Mouse (Mus musculus) B cell, adult 2 months (primary cell): ENCODE measurements around the gene Rad51b.

ENCODE experiments used
- DNase-seq, 2 experiments: peaks; one replicate each; pipeline ENCODE4 v3.0.0; 2022

The Rad51b gene

DNA sequence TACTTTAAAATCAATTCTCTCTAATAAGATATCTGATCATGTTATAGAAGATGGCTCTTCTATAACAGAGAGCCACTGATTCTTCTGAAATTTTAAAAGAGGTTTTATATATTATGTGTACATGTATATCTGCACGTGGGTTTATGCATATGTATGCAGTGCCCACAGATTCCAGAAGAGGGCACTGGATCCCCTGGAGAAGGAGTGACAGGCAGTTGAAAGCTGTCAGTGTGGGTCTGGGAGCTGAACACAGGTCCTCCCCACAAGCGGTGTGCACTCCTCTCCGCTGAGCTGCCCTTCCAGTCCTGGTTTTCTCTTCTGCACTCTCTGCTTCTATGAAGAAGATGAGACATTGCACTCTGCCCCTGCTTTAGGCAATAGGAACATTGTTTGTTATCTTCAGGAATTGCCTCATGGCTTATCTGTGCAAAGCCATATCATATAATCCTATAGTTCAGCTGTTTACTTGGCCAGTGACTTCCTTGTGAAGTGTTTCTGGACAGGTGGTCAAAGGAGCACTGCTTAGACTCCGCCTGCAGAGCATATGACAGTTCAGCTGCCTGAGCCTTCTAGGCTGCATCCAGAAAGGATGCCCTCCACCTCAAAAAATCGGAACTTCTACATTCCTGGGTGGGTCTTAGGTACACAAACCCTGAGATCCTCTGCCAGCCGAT lies 485.5 kb downstream of the Rad51b start:
- no peak for DNase-seq

DNA sequence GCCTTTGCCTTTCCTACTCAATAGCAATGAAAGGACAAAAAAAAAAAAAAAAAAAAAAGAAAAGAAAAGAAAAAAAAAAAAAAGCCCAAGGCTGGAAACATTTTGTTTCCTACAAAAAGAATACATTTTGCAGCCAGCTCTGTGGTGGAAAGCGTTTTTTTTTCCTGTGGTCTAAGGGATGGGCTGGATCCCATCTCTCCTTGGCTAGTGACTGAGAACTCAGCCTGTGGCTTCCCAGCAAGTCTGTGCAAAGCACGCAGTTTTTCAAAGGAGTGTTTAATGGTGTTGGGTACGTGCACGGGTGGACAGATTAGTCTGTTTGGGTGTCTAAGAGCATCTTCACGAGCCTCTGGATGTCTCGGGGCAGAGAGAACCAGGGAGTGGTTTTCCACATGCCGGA lies 487.1 kb downstream of the Rad51b start:
- no peak for DNase-seq

DNA sequence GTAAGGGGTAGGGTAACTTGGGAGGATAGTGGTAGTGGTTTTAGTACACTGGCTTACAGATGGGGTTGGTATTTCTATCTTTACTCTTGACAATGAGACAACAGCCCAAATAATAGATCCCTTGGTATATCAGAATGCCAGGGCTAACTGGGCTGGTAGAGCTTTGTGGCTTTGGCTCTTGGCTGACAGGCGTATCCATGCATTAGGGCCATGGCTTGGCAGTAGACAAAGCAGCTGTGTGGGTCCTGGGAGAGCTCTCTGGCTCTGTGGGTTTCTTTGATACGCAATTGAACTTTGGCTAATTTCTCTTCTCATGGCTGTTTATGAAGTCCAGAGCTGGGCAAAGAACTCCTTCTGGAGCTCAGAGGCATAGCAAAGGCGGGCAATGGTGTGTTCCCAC lies 488.6 kb downstream of the Rad51b start:
- DNase-seq, result no peak

DNA sequence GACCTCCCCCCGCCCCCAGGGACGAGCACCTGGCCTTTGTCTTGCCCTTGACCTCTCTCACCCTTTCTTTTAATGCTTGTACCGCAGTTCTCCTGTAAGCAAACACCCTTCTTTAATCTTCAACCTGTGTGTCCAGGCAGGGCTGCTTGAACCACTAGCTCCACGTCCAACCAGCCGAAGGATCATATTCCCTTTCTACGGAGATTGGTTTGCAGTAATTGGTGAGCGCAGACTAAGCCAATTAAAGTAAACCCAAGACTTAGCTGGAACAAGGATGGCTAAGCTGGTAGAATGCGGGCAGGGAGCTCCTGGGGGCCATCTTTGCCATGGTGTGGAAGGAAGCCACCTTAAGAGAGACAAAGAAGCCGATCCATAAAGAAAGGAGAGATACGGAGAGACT lies 490.5 kb downstream of the Rad51b start:
- DNase-seq, result no peak

DNA sequence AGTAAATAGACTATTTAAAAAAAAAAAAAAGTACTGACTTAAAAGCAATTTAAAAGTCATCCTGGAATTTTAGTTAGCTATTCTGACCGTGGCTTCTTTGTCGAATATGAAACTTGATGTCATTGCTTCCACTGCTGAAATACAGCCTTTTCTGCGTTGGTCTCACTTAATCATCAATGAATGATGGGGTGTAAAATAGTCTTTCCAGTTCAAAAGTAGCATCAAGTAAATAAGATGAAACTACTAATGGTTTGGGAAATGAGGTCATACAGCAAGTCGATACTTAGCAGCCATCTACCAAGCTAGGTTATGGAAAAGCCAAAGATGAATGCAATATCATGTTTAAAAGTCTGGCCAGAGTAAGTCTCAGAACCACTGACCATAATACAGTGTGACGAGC lies 491.3 kb downstream of the Rad51b start:
- no peak for DNase-seq

DNA sequence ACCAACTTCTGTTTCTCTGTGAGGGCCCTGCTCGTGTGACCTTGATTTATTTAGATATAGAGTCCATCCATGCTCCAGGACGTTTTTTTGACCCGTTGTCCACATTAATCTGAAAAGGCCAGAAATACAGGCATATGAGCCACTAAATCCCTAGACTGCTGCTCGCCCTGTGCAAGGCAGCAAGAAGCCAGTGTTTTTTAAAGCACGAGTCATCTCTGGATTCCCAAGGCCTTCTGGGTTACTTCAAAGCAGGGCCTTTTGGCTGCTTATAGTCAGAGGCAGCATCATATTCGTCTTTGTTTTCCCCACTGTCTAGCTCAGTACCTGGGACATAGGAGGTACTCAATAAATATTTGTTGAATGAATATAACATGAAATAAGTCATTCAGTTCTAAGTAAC lies 492.4 kb downstream of the Rad51b start:
- DNase-seq, result no peak

DNA sequence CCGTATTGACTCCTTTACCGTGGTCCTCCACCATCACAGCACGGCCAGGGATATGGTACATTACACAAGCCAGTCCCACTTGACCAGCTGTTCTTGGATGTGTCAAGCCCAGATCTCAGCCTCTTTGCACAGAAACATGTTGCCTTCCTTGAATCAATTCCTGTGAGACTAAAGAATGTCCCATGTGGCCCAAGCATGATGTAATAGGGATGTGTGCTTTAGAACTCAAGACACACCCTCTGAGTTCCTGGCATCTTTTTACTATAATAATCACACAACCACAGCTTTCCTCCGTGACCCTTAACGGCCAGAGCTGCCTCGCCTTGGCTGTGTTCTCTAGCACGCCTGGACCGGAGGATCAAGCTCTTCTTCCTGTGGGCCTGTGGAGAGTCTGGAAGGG lies 496.3 kb downstream of the Rad51b start:
- no peak for DNase-seq

DNA sequence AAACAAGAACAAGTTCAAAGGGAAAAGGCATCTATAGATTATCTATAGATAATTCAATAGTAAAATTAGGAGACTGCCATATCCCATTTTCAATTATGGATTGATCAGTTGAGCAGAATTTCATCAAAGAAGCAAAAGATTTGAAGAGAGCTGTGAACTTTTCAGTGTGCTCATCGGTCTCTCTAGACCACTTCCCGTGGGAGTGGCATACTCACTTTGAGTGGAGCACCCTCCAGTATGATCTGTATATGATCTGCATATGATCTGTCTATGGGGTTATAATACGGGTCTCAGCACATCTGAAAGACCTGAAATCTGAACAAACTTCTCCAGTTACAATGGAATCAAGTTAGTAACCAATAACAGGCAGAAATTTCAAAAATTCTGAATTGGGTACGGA lies 497.7 kb downstream of the Rad51b start:
- no peak for DNase-seq

DNA sequence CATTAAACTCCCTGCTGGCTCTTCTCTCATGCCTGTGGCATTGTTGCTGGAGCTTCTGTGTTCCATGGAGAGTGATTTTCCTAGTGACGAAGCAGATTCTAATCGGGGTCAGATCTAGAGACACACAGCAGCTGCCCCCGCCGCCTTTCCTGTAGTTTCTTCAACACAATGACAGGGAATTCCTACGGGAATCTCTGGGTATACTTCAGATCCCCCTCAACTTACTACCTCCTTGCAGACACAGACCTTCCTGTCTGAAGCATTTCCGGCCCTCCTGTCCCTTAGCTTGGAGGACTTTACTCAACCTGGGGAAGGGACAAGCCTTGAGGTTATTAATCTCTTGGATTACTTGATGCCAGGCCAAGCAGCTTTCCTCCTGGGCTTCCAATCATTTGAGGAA lies 499.2 kb downstream of the Rad51b start:
- no peak for DNase-seq

DNA sequence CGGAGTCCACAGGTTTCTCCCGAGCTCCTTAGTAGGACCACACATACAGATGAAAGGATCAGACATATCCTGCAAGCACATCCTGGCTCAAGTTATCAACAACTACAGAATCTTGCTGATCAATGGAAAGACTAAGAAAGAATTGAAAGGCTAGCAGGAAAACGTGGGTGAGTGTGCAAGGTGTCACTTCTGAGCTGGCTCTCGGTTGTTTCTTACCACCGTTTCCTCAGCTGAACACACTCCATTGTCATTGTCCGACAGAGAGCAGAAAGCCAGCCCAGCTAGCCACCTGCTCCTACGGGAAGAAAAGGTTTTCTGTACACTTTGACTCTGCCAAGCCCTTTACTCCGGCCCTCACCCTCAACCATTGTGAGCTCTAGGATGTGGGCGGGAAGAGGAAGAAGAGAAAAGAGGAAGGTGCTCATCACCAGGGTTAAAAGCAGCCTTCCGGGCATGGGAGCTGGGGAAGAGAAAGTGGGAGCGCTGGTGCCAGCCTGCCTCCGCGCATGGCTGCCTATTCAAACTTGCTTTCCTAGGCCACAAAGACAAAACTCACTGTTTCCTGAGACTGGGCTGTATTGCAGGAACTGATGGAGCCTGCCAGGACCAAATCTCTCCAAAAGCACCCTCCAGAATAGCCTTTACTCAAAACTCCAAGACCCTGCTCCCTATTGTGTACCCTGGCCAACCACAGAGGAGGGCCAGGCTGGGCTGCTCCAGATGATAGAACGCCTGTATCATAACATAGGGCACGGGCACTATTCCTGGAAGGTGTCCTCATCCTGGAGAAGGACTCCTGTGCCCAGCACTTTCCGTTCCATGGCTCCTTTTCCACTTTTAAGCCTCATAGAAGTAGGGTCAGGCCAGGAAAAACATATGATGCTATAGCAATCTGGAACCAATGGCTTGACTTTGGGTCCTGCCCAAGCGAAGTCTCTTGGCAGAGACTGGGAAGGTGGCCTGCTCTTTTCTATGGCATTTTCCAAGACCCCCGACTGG lies 500.0 kb downstream of the Rad51b start:
- DNase-seq, result no peak

DNA sequence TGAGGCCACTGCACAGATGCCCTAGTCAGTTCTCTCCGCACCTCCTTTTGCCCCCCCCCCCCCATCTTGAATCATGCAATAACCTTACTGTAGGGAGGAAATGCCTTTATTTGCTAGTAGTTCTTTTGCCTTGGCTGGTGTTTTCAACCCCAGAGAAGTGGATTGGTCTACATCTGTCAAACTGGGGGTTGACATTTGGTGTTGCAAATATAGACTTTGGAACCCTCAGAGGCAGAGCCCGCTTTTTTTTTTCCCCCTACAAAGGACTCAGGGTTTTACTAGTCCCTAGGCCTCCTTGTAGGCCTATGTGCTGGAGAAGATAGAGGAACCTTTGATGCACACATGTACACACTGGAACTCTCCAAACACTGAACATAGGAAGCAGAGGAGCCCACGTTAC lies 501.4 kb downstream of the Rad51b start:
- no peak for DNase-seq

DNA sequence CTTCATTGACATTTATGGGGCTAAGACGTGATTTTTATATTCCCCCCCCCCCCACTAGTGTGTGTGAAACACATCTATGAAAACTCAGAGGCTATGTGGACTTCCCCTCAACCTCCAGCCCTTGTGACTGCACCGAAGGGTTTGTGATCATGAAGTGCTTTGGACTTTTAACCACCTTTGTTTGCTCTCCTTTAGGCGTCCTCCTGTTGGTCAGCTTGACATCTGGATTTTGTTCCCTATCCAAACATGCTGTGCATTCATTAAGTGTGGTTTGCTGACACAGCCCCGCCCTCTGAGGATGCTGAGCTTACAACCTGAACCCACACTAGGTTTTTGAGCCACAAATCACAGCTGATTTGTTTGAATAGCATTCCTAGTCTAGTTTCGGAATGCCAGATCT lies 502.3 kb downstream of the Rad51b start:
- DNase-seq, result no peak

DNA sequence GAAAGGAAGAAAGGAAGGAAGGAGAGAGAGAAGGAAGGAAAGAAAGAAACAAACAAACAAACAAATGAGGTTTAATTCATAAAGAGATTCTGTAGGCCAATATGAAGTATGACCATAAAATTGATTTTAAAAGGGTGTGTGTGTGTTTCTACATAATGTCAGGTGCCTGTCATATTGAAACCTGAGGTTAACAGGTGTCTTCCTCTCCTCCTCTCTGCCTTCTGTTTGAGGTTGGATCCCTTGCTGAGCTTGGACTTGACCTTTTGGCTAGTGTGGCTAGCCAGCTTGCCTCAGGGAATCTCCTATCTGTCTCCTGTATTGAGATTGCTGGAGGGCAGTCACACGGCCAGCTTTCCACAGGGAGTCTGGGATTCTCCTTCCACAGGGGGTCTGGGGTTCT lies 506.6 kb downstream of the Rad51b start:
- no peak for DNase-seq

DNA sequence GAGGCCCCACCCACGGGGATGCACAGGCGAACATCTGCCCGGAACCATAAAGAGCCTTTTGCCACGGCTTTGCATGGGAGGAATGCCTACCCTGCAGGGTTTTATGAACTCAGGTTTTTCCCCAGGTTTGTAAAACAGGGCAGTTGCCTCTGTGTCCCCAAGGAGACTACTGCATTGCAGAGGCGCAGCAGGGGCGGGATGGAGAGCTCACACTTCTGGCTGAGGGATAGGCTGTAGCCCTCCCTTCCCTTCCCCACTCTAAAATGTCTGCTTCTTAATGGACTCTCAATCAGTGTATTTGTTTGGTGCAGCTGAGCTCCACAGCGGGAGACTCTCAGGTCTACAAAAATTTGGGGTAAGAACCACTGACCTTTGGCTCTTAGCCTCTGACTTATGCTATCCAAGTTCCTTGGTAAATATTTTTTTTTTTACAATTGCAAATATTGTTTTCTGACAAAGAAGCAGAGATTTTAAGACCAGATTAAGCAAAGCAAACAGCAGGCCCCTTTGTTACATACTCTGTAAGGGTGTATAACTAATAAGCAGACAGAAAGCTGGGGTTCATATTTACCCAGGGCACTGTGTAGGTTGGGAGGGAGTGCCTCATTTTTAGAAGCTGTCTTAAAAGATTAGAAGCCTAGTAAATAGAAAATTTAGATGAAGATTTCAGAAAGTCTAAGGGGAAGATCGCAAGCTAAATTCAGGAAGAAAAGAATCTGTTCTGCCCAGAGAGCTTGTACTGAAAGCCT lies 507.9 kb downstream of the Rad51b start:
- no peak for DNase-seq

DNA sequence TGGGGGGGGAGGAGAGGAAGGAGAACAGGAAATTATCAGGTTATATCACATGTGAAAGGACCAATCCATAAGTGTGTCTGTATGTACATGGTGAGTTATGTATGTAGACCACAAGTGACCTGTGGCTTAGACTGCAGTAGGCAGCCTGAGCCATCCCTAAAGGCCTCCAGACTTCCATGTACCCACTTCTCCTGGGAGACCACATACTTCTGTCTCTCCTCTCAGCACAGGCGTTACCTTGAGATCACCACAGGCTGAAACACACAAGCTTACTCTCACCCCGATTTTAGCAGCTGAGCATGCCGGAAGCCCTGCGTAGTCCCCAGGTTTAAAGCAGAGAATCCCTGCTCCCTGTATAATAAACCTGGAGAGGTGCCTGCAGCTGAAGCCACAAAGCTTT lies 509.9 kb downstream of the Rad51b start:
- no peak for DNase-seq

DNA sequence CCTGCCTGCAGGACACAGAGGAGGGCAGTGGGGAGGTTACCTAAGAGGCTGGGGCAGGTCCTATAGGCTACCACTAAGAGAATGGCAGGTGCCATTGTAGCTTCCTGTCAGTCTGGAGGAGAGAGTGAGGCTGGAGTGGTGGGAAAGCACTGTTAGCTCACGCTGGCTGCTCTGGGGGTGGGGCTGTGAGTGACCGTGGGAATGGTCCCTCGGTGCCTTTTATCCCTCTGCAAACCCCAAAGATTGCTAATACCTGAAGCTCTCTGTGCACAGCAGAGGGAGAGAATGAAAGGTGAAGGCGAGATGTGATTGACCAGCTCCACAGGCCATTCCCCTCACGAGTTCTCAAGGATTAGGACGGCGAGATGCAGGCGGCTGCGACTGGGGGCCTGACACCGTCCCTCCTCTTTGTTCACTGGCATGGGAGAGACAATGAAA lies 510.3 kb downstream of the Rad51b start:
- DNase-seq, result no peak

DNA sequence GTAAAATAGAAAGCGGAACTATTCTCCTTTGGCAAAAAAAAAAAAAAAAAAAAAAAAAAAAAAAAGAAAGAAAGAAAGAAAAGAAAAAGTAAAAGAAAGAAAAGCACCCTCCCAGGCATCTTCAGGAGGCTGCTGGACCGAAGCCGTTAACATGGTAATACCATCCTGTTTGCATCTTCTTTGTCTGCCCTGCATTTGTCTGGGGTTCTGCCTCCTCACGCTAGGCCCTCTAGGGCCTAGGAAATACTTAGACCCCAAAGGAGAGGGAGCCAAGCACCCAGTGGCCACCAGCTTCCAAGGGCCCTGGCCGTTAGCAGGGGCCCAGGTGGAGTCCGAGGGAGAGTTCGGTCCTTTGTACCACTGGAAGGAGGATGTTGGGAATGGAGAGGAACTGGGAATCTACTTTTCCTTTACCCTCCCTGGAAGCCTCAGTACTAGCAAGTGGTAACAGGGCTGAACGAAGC lies 510.9 kb downstream of the Rad51b start:
- no peak for DNase-seq

DNA sequence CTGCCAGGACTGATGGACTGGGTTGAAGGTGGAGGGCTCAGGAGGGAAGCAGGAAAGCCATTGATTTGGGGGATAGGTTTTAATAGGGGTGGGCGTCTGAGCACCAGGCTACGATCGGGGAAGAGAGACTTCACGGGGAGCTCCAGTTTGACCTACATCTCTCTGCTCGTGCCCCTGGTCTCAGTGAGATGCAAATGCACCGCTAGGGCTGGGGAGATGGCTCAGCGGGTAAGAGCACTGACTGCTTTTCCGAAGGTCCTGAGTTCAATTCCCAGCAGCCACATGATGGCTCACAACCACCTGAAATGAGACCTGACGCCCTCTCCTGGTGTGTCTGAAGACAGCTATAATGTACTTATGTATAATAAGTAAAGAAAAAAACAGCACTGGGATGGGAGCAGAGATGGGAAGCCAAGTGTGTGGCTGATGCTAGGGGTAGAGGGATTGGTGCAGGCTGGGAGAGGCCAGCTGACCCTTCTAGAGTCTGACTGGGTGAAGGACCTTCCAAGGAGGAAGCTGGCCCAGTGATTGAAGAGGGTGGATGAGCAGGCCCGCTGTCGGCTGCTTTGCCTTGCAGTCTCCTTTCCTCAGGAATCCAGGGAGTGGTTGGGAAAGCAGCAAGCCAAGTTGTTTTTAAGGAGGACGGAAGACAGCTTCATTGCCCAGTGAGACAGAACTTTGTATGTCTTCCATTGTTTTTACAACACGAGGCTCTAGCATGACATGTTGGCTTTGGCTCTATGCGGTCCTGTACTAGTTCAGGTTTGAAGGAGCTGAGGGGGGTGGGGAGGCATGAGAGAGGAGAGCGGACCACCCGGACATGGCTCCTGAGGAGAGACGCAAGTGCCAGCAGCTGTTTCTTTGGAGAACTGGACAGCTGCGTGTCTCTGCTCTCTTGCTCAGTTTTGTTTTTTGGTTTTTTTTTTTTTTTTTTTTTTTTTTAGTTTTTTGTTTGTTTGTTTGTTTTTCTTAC lies 511.6 kb downstream of the Rad51b start:
- DNase-seq, result no peak

DNA sequence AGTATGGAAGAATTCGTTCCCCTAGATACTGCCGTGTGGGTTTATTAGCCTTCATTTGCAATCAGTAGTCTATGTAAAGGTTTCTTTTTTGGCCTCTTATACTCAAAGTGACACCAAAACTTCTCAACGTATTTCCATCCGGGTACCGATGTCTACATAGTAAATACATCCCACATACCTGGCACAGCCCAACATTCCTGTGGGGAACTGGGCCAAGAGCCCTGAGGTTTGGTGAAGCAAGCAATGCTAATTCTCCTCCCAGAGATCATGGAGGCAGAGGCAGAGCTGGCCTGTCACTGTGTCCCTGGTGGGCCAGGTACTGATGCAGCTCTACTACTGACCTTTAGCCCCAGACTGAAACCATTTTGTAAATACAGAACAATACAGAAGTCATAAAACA lies 512.4 kb downstream of the Rad51b start:
- DNase-seq, result no peak

DNA sequence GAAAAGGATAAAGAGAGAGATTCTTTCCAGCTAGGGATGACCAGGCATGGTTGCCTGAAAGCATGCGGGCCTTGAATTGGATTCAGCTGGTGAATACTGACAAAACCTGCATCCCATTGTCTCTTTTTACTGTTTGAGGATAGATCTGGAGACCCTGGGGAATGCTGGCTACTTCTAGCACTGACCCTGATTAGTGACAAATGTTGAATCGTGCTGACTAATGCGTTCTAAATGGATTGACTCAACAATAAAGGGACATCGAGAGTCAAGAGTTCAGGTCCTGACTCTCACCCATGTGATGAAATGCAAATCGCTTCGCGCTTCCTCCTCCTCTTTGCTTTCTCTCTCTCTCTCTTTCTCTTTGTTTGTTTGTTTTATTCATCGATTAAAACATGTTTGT lies 515.3 kb downstream of the Rad51b start:
- no peak for DNase-seq

DNA sequence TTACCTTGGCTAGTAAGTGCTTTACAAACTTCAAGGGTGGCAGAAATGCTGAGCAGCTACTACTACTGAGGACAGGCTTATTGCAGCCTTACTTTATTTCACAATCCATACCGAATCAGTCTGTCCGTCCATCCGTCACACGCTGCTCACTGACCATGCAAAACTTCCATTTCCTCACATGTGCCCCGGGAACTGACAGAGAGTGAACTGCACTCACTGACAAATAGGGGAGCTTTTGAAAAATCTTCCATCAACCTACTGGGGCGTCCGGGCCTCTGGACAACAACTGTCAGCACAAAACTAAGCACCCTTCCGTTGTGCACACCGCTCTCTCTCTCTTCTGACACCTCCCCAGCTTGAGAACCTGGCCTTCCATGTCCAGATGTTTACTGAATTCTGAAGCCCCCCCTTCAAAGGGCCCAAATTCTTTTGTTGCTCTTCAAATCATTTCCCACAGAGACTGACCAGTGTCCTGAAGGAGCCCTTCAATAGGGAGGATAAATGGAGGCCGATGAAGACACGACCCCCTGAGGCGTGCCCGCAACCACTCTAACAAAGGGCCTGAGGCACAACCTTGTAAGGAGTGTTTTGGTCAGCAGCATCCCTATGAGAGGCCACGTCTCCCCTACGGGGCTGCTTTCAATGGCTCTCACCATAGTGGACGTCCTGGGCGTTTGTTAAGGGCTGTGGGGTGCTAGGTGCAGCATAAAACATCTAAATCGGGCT lies 515.9 kb downstream of the Rad51b start:
- no peak for DNase-seq
